Mouse (Mus musculus): ENCODE measurements around the gene Kcna6. TPM values are rescaled to one million over a fixed set of nuclear protein-coding genes. Genes with fewer than 3 reads are reported as not detected.
A peak's percentile ranks its signal among the peaks of the same experiment; 100 is the strongest.

The Kcna6 gene
- polyA plus RNA-seq, 1 experiment, result 0.24 TPM

DNA sequence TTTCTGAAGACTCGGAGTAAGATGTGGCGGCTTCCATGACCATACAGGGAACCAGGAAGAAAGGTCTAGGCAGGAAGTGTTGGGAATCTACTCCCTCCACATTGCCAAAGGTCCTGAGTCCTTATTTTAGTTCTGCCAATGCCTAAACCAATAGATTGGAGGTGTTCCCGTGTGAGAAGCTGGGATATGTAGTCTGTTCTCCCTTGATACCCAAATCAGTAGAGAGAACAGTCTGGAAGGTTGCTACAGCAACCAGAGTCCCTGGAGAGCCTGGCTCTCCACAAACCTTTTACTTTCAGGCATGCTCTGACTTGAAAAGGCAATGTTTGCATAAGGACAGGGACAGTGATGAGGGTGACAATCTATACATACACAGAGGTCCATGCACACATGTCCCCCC, 4.7 kb downstream of the Kcna6 start:
- no peak for DNase-seq (ENCODE audit: low read depth)

- no peak for DNase-seq (ENCODE audit: low read depth)
These were observed 7.8 kb downstream of the Kcna6 start for GRCm38 (mm10) chr6:126732645-126733044.

DNA sequence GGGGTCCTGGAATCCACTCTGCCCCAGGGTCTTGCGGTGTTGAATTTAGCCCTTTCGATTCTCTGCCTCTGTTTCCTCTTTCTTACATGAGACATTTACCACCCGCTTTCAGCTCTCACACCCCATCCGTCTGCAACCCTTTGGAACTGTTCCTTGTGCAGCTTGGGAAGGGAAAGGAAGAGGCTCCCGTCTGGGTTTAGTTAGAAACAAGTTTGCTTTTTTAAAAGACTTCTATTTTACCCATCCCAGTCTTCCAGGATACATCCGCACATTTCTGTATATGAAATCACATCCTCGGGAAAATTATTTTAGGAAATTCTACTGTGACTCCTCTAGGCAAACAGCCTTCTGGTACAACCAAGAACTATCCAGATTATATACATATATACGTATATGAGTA, 11.7 kb downstream of the Kcna6 start:
- DNase-seq (ENCODE audit: low read depth), result no peak

- DNase-seq (ENCODE audit: low read depth), result no peak
These were observed 21.9 kb downstream of the Kcna6 start for GRCm38 (mm10) chr6:126718423-126719087.

DNA sequence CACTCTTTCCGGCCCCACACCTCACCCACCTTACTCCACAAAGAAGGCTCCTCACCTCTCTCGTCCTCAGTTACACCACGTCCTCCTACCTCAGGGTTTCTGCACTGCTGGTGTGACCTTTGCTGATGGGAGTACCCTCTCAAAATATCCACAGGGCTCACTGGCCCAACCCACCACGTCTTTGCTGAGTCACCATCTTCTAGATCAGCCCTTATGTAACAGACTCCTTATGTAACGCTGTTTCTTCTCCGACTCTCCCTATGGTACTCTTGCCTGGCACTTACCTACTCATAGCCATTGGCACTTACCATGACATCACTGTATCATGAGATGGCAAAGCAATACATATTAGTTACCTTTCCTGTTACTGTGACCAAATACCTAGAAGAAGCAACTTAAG, 27.9 kb downstream of the Kcna6 start:
- no peak for DNase-seq (ENCODE audit: low read depth)

GRCm38 (mm10) chr6:126705936-126706335, 34.5 kb downstream of the Kcna6 start:
- DNase-seq (ENCODE audit: low read depth), result no peak

DNA sequence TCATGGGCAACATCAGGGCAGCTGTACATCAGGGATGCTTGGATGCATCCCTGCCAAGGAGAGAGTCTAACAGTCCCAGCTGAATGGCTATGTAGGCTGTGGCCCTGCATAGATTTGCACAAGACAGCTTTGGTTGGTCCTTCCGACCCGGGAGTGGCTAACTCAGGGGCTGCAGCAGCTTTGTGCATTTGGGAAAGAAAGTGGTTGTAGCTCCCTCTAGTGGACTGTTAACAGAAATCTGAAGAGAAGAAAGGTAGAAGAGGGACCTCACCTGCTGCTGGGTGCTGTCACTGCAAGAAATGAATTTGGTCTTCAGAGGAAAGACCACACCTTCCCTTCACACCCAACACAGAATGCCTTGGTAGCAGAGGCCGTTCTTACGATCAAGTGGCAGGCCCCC, 36.0 kb downstream of the Kcna6 start:
- no peak for DNase-seq (ENCODE audit: low read depth)

- peak; percentile 8 for DNase-seq (ENCODE audit: low read depth)
These were observed 38.4 kb downstream of the Kcna6 start for GRCm38 (mm10) chr6:126702116-126702515.

DNA sequence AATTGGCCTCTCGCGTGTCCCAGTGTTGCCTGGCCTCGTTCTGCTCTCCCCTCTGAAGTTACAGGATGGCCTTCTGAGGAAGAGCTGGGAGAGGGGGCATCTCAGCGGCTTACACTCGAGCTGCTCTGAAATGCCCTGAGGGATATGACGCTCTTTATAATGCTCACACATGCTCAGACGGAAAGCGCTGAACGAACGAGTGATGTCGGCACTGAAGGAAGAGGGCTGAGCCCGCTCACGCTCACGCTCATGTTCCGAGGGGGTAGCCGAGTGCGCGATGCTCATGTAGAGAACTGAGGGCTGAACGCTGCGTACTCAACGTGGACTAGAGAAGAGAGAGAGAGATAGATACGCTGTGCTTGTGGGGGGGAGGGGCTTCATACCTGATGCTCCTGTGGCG, 39.3 kb downstream of the Kcna6 start:
- no peak for DNase-seq (ENCODE audit: low read depth)

DNA sequence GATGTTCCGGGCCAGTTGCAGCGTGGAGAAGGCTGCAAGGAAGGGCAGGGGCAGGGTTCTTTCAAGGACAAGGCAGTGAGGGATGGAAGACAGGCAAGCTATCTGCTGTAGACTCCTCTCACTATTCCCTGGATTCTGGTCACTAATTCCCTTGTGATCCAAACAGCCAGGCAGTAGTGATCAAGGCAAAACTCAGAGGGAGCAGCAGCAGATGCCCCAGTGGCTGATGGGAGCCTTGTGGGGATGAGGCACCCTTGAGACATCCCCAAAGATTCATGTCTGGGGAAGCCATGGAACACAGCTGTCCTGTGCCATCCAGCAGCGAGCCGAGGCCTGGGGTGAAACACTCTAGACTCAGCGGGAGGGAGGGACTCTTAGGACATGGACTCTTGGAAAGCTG, 40.5 kb downstream of the Kcna6 start:
- no peak for DNase-seq (ENCODE audit: low read depth)

DNA sequence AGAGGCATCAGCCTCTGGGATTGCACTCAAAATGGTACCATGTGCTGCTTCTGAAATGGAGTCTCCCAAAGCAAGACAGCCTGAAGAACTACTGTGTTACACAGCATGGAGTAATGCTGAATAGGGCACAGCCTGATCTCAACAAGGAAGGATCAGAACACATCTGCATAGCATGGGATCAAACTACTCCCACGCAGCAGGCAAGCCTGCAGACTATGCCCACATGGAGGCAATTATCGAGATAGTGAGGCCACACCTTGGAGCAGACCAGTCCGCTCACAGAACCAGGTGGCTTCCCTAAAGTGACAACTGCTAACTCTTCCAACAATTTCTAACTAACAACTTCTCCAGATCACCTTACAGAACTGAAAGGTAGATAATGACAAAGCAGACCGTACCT, 53.4 kb downstream of the Kcna6 start:
- DNase-seq (ENCODE audit: low read depth), result no peak

DNA sequence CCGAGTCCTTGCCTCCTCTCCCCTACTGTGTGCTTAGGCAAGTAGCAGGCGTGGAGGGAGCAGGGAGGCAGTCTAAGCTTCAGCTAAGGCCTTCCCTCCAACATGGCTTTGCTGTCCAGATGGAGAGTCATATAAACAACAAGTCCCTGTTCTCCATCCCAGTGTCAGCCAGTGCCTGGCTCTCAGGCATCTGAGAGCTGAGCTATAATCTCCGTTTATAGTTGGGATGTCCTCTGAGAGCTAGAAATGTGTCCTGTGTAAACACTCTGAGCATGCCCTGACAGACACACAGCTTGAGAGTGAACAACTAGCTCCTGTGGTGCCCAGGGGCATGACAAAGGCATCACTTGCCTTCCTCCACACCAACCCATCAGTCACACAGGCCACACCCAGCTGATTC, 55.3 kb downstream of the Kcna6 start:
- no peak for DNase-seq (ENCODE audit: low read depth)

- DNase-seq (ENCODE audit: low read depth), result no peak
These were observed 61.5 kb downstream of the Kcna6 start for GRCm38 (mm10) chr6:126678961-126679360.

DNA sequence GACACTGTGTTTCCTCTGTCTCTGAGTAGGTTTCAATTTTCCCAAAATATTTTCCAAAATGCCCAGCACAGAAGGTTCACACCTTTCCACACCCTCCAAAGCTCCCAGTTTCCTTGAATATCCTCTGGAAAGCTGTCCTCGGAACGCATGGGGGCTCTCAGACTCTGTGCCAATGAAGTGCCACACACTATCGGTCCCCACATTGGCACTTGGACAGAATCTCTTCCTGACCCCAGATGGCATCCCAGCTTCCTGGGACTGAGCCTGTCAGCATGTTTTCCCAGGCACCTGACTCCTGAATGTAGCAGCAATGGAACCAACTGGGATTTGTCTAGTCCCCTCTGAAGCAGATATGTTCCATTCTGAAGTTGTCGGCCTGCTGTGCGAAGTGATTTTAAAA, 73.5 kb downstream of the Kcna6 start:
- DNase-seq (ENCODE audit: low read depth), result no peak

- no peak for DNase-seq (ENCODE audit: low read depth)
These were observed 74.4 kb downstream of the Kcna6 start for GRCm38 (mm10) chr6:126666091-126666490.

DNA sequence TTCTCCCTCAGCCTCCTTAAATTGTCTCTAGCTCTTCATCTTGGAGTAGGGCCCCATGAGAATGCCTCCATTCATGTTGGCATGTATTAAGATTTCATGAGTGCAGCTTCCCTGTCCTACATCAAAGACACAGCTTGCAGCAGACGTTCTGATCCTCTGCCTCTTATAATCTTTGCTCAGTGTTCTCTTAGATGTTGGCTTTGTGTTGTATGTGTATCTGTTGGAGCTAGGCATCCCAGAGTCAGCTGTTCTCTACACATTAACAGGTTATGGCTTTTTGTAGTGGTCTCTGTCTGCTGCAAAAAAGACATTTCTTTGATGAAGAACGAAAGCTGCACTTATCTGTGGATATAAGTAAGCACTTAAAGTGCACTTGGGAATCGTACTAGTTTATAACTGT, 75.9 kb downstream of the Kcna6 start:
- DNase-seq (ENCODE audit: low read depth), result no peak

Other genes with a start within 250 kb of the Kcna6 start
- gene Kcna5, start 205.3 kb downstream of the Kcna6 start, polyA plus RNA-seq (2012; rRNA removed), result 9.4 and 10.7 TPM in 2 replicates
- gene Kcna1, start 94.3 kb downstream of the Kcna6 start, polyA plus RNA-seq (2012; rRNA removed), result 2.9 and 6.6 TPM in 2 replicates
- 90.3 and 103 TPM in 2 replicates for gene Ndufa9, start 108.5 kb upstream of the Kcna6 start, polyA plus RNA-seq (2012; rRNA removed)
- 0.59 and 1.1 TPM in 2 replicates for gene Akap3, start 112.4 kb upstream of the Kcna6 start, polyA plus RNA-seq (2012; rRNA removed)
- 0.27 TPM in 1 of 2 replicates, not detected in the other for gene Dyrk4, start 181.2 kb upstream of the Kcna6 start, polyA plus RNA-seq (2012; rRNA removed)
- gene Rad51ap1, start 198.9 kb upstream of the Kcna6 start, polyA plus RNA-seq (2012; rRNA removed), result 1.1 and 1.4 TPM in 2 replicates
- gene D6Wsu163e, start 199.3 kb upstream of the Kcna6 start, polyA plus RNA-seq (2012; rRNA removed), result 6.2 and 6.6 TPM in 2 replicates

Data from gonadal fat pad, adult 2 months (tissue).